Mouse (Mus musculus): ENCODE measurements around the gene Mrpl40.

Gene Mrpl40

GRCm38 (mm10) chr16:18828630-18829029 is 48.0 kb downstream of the Mrpl40 start:
- DNase-seq (ENCODE audit: low read depth): no peak

GRCm38 (mm10) chr16:18822925-18823324 is 53.7 kb downstream of the Mrpl40 start:
- no peak for DNase-seq (ENCODE audit: low read depth)

- no peak for DNase-seq (ENCODE audit: low read depth)
Observed at GRCm38 (mm10) chr16:18822356-18822755, 54.3 kb downstream of the Mrpl40 start.
